Mouse (Mus musculus) heart, adult 2 months (tissue): ENCODE data around the gene Fetub. TPM values are rescaled to one million over a fixed set of nuclear protein-coding genes. Genes with fewer than 3 reads are reported as not detected.

Source experiments
- DNase-seq, 2 experiments: peaks; one replicate each; pipeline ENCODE4 v3.0.0; 2021
- H3K27ac ChIP-seq: fragments of 200-600 bp; 2 replicates; pipeline ENCODE4 v1.8.1; 2022
- H3K27me3 ChIP-seq: fragments of 200-500 bp; 2 replicates; pipeline ENCODE4 v1.6.1; 2012; ENCODE audit warnings: mild to moderate bottlenecking, low read length, inconsistent platforms, mixed read lengths; ENCODE audit not compliant: control insufficient read depth, insufficient read depth
- H3K36me3 ChIP-seq: fragments of 200-500 bp; 2 replicates; pipeline ENCODE4 v1.6.1; 2012; ENCODE audit warnings: low read length, inconsistent platforms; ENCODE audit not compliant: control insufficient read depth, insufficient read depth
- H3K4me1 ChIP-seq: fragments of 200-500 bp; 2 replicates; pipeline ENCODE4 v1.6.1; 2011; ENCODE audit warnings: low read length; ENCODE audit not compliant: control insufficient read depth, insufficient read depth
- H3K4me3 ChIP-seq: fragments of 200-600 bp; 2 replicates; pipeline ENCODE4 v1.8.1; 2022
- H3K79me2 ChIP-seq: fragments of 200-500 bp; replicated peaks from 2 replicates; pipeline ENCODE4 v1.6.1; 2012; ENCODE audit warnings: mild to moderate bottlenecking, inconsistent platforms, low read length, moderate library complexity, mixed read lengths; ENCODE audit not compliant: control insufficient read depth, insufficient read depth
- H3K9ac ChIP-seq: fragments of 200-500 bp; 2 replicates; pipeline ENCODE4 v1.6.1; 2012; ENCODE audit warnings: low read depth, mild to moderate bottlenecking, control low read depth, inconsistent platforms, low read length, mixed read lengths
- CTCF ChIP-seq: fragments of 200-600 bp; IDR thresholded peaks from 2 replicates; pipeline ENCODE4 v1.8.1; 2022; ENCODE audit warnings: antibody characterized with exemption, mild to moderate bottlenecking, moderate library complexity
- EP300 ChIP-seq: fragments of 200-500 bp; IDR thresholded peaks from 2 replicates; pipeline ENCODE4 v1.6.1; 2011; ENCODE audit warnings: low read depth, low read length, control low read depth; ENCODE audit not compliant: insufficient read depth
- POLR2A ChIP-seq: fragments of 200-500 bp; IDR thresholded peaks from 2 replicates; pipeline ENCODE4 v1.6.1; 2011; ENCODE audit warnings: mild to moderate bottlenecking, low read depth, low read length, control low read depth; ENCODE audit not compliant: insufficient read depth
- WGBS: fragments of 180-500 bp; shearing (Covaris S2); methylation state at CpG from one replicate; pipeline ENCODE4 v1.1.7; 2018; 5-methylcytosine and 5-hydroxymethylcytosine counted together
- intact Hi-C: fragments of 180-260 bp; cut with DNase I; formaldehyde crosslinking; loops from one replicate; pipeline ENCODE4 v1.15.1; 2025
- polyA plus RNA-seq: library from polyadenylated mRNA; depleted of rRNA; stranded (reverse); fragments of >200 nt; gene quantifications from 2 replicates; pipeline ENCODE4 v1.2.3, GENCODE M21; 2012
- total RNA-seq, 2 experiments: library from RNA; stranded (reverse); gene quantifications; 2 replicates each; pipeline ENCODE4 v1.2.3; 2021

Fetub gene
- total and polyA plus RNA-seq, 3 experiments, result 0.27 to 0.86 (median 0.57) TPM

GRCm38 (mm10) chr16:22950840-22951395 is 32.8 kb downstream of the Fetub start, which contains the start of gene Hrg:
Gene Hrg, plus strand, starts transcription at chr16:22951072.
- no peak within 1 kb of the TSS for H3K4me3 ChIP-seq
- H3K4me1 ChIP-seq, result no peaks in the 10 kb centered on the region
- intact Hi-C loops, result loop anchor here (5.0 kb wide), 1 partner anchor 74 kb away; no protein-coding TSS in a partner anchor
- no peak for DNase-seq
- H3K36me3 ChIP-seq, result no peaks in the 10 kb centered on the region
- no peak within 1 kb of the TSS for H3K9ac ChIP-seq
- no peaks in the 10 kb centered on the region for H3K27me3 ChIP-seq
- no peaks in the 10 kb centered on the region for H3K79me2 ChIP-seq
- TF ChIP-seq POLR2A, result no peak
- no peak for TF ChIP-seq EP300
- no peak for TF ChIP-seq CTCF
- no peak within 1 kb of the TSS for H3K27ac ChIP-seq
- WGBS, result 94% methylated on average over 6 of the region's 6 CpGs

GRCm38 (mm10) chr16:22953069-22953468 is 34.9 kb downstream of the Fetub start:
- TF ChIP-seq EP300 (no peak), CTCF (peak; percentile 51)
- 33% methylated on average over 4 of the region's 4 CpGs for WGBS
- no peaks in the 10 kb centered on the region for H3K4me1 ChIP-seq
- no peaks in the 10 kb centered on the region for H3K79me2 ChIP-seq
- intact Hi-C loops, result loop anchor here (5.0 kb wide), 1 partner anchor 76 kb away; no protein-coding TSS in a partner anchor
- H3K36me3 ChIP-seq, result no peaks in the 10 kb centered on the region
- no peak for DNase-seq
- no peak overlapping the region for H3K9ac ChIP-seq
- H3K27me3 ChIP-seq, result no peaks in the 10 kb centered on the region
- H3K27ac ChIP-seq, result no peak overlapping the region
- no peak overlapping the region for H3K4me3 ChIP-seq

DNA sequence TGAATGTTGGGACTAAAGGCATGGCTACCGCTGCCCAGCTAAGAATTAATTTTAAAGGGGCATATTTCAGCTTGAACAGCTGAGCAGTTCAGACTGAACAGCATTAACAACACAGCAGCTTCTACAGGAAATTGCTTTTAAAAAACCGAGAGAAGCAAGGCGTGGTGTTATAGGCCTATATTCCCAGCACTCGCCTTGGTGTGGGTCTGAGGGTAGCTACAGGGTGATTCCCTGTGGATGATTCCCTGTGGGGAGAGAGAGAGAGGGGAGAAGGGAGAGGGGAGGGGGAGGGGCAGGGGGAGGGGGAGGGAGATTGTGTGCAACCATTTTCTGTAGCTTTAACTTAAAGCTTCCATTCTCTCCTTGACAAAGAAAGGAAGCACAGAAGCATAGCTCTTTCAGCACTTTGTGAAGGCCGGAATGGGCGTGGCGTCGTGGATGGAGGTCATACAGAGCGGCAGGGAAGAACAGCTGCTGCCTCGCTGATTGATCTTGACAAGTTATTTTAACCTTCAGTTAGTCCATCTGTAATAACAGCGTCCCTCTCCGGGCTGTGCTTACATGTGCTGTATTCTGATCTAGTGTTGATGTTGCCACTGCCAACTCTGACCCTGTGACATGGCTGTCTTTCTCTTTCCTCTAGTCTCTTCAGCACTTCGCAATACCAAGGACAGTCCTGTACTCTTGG is 37.4 kb downstream of the Fetub start:
- Histone ChIP-seq H3K4me1 (no peaks in the 10 kb centered on the region), H3K36me3 (no peaks in the 10 kb centered on the region), H3K9ac (no peak overlapping the region), H3K27ac (no peak overlapping the region), H3K4me3 (no peak overlapping the region), H3K79me2 (no peaks in the 10 kb centered on the region), H3K27me3 (no peaks in the 10 kb centered on the region)
- DNase-seq, result no peak
- no peak for TF ChIP-seq CTCF
- TF ChIP-seq POLR2A, result no peak
- no peak for TF ChIP-seq EP300
- intact Hi-C loops, result no loop called here
- WGBS, result 49% methylated on average over 13 of the region's 13 CpGs

DNA sequence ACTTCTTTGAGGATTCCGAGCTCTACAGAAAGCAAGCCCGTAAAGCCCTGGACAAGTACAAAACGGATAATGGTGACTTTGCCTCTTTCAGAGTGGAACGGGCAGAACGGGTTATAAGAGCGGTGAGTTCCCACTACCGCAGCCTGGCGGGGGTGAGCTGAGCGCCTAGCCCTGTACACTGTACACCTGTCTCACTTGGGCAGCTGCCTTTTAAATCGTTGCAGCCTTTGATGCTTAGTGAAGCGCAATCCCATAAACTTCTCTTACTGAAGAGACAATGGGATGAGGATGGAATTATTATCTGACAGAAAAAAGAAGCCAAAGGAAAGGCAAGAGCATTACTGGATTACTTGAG is 37.9 kb downstream of the Fetub start:
- H3K9ac ChIP-seq, result no peak overlapping the region
- no peak for TF ChIP-seq EP300
- no peak for TF ChIP-seq CTCF
- no peak for TF ChIP-seq POLR2A
- intact Hi-C loops, result no loop called here
- WGBS, result 88% methylated on average over 11 of the region's 11 CpGs
- H3K4me3 ChIP-seq, result no peak overlapping the region
- H3K79me2 ChIP-seq, result no peaks in the 10 kb centered on the region
- no peak overlapping the region for H3K27ac ChIP-seq
- no peak for DNase-seq
- no peaks in the 10 kb centered on the region for H3K27me3 ChIP-seq
- H3K36me3 ChIP-seq, result no peaks in the 10 kb centered on the region
- H3K4me1 ChIP-seq, result no peaks in the 10 kb centered on the region

DNA sequence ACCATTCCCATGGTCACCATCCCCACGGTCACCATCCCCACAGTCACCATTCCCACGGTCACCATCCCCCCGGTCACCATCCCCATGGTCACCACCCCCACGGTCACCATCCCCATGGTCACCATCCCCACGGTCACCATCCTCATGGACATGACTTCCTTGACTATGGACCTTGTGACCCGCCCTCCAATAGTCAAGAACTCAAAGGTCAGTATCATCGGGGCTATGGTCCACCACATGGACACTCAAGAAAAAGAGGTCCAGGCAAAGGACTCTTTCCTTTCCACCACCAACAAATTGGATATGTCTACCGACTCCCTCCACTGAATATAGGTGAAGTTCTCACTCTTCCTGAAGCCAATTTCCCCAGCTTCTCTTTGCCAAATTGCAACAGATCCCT is 42.9 kb downstream of the Fetub start:
- Histone ChIP-seq H3K36me3 (no peaks in the 10 kb centered on the region), H3K4me3 (no peak overlapping the region), H3K4me1 (no peaks in the 10 kb centered on the region), H3K27me3 (no peaks in the 10 kb centered on the region), H3K27ac (no peak overlapping the region), H3K9ac (no peak overlapping the region), H3K79me2 (no peaks in the 10 kb centered on the region)
- WGBS, result 90% methylated on average over 8 of the region's 8 CpGs
- intact Hi-C loops, result no loop called here
- DNase-seq, result no peak
- no peak for TF ChIP-seq CTCF
- TF ChIP-seq EP300, result no peak
- TF ChIP-seq POLR2A, result no peak

- Histone ChIP-seq H3K36me3 (no peaks in the 10 kb centered on the region), H3K4me3 (no peak overlapping the region), H3K27me3 (no peaks in the 10 kb centered on the region), H3K79me2 (no peaks in the 10 kb centered on the region), H3K4me1 (no peaks in the 10 kb centered on the region), H3K27ac (no peak overlapping the region), H3K9ac (no peak overlapping the region)
- intact Hi-C loops, result no loop called here
- DNase-seq, result no peak
- 62% methylated on average over 5 of the region's 5 CpGs for WGBS
- TF ChIP-seq POLR2A (no peak), EP300 (no peak), CTCF (no peak)
These were observed 44.1 kb downstream of the Fetub start for GRCm38 (mm10) chr16:22962256-22962655.
